Mouse (Mus musculus): ENCODE data around the gene Tmem175.

Tmem175 gene

DNA sequence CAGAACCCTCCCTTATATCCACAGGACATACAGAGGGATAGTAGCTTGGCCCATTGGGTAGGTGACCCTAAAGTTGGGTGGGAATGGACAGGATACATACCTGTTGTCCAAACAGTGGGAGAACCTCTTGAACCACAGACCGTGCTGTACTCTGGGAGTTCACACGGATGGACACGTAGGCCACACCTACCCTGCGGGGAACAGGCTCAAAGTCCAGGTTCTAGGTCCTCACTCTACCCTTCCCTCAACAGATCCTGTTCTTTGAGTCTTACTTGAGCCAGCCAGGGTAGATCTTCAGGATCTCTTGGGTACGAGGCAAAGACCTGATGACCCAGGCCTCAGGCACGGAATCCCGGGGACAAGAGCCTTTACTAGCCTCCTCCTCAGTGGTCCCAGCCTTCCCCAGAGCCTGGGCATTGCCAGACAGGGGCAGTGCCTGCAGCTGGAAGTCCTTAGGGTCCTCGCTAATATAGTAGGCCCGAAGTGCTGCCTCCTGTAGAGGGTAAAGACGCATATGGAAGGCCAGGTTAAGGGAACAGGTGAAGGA lies 24.9 kb downstream of the Tmem175 start:
- DNase-seq (ENCODE audit: low spot score) = no peak

GRCm38 (mm10) chr5:108655381-108655780 lies 25.8 kb downstream of the Tmem175 start:
- no peak for DNase-seq (ENCODE audit: low spot score)

- DNase-seq (ENCODE audit: low spot score) = no peak
Measured at GRCm38 (mm10) chr5:108655891-108656650, 26.5 kb downstream of the Tmem175 start.

DNA sequence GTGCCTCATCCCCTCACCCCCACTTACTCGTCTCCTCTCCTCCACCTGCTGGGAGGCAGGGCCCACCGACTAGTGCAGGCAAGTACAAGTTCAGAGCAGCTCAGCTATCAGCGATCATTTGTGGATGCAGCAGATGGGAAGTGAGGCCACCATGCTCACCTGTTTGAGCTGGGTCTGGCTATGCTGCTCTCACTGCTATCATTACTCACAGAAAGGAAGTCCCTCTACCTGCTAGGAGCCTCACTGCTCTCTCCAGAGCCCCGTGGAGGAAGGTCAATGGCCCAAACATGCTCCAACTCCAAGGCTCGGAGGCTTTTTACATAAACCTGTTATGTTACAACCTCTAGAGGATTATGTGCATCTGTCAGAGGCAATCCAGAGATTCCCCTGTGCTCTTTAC lies 27.8 kb downstream of the Tmem175 start:
- no peak for DNase-seq (ENCODE audit: low spot score)

GRCm38 (mm10) chr5:108658611-108659010 lies 29.0 kb downstream of the Tmem175 start:
- no peak for DNase-seq (ENCODE audit: low spot score)

- no peak for DNase-seq (ENCODE audit: low spot score)
Measured at GRCm38 (mm10) chr5:108659698-108660631, 30.4 kb downstream of the Tmem175 start, which contains the start of gene Idua. Idua (plus strand) TSS chr5:108660331.

GRCm38 (mm10) chr5:108660632-108661268 lies 31.2 kb downstream of the Tmem175 start:
- DNase-seq (ENCODE audit: low spot score) = peak; percentile 85

- no peak for DNase-seq (ENCODE audit: low spot score)
Measured at GRCm38 (mm10) chr5:108662772-108663171, 33.2 kb downstream of the Tmem175 start.

DNA sequence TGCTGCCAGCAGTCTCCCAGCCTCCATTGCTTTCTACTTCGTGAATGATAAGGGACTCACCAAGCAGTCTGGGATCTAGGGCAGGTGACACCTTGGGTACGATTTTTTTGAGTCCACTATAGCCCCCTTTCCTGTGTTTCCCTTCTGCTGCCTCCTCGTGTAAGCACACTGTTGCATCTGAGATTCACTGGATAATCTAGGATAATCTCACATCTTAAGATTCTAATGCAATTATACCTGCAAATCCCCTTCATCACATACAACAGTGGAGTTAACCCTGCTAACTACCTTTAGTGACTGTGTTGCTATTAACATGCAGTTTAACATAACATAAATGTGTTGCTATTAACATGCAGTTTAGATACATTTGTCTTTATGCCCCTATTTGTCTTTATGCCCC lies 35.5 kb downstream of the Tmem175 start:
- DNase-seq (ENCODE audit: low spot score) = no peak

DNA sequence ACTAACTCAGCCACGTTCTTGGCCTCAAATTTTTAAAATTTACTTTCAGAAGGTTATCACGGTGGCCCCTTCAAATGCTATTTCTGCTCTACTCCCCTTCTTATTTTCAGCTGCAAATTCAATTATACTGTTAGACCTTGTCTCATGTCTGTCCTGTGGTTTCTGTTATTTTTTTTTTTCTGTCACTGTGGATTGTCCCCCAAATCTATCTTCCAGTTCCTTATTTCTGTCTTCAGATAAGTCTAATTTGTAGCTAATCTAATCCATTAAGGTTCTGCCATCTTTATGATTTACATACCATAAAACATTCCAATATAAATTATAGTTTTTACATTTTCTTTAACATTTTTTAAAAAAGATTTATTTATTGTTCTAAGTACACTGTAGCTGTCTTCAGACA lies 37.8 kb downstream of the Tmem175 start:
- no peak for DNase-seq (ENCODE audit: low spot score)

GRCm38 (mm10) chr5:108668387-108668932 lies 38.9 kb downstream of the Tmem175 start:
- no peak for DNase-seq (ENCODE audit: low spot score)

- peak; percentile 81 for DNase-seq (ENCODE audit: low spot score)
Measured at GRCm38 (mm10) chr5:108668977-108669936, 39.7 kb downstream of the Tmem175 start, which contains the start of gene Dgkq. Dgkq (minus strand) TSS chr5:108669672.

DNA sequence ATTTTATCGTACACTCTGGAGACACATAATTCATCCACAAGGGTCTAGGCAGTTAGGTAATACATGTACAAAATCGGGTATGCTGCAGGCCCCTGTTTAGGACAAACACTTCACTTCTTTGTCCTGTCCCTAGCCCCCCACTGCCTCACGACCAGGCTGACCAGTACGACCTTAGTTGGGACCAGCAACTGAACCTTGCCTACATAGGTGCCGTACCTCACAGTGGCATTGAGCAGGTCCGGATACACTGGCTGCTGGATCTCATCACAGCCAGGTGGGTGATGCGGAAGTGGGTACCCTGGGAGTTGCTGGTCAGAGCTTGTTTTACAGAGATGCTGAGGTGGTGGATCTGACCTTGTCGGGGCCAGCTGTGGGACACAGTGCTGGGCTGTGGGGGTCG lies 40.4 kb downstream of the Tmem175 start:
- DNase-seq (ENCODE audit: low spot score) = no peak

DNA sequence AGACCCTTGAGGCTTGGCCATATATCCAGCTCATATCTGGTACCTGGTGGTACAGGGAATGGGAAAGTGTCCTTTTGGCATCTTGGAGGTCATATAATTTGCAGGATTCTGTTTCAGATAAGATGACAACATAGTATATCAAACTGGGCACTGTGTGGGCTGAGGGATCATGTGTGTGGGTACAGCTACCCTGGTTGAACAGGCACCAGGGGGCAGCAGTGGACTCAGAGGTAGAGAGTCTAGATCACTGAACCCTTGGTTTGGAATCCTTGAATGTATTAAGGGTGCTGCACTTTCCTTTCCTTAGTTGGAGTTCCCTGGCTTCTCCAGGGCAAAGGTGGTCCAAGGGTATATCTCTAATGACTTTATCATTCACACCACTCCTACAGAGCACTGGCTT lies 41.2 kb downstream of the Tmem175 start:
- DNase-seq (ENCODE audit: low spot score) = no peak

- DNase-seq (ENCODE audit: low spot score) = no peak
Measured at GRCm38 (mm10) chr5:108671757-108672156, 42.2 kb downstream of the Tmem175 start.

- DNase-seq (ENCODE audit: low spot score) = no peak
Measured at GRCm38 (mm10) chr5:108674624-108675023, 45.1 kb downstream of the Tmem175 start.

GRCm38 (mm10) chr5:108675251-108675816 lies 45.8 kb downstream of the Tmem175 start, which contains the start of gene Slc26a1:
Slc26a1 (minus strand) TSS chr5:108675569.
- no peak for DNase-seq (ENCODE audit: low spot score)

DNA sequence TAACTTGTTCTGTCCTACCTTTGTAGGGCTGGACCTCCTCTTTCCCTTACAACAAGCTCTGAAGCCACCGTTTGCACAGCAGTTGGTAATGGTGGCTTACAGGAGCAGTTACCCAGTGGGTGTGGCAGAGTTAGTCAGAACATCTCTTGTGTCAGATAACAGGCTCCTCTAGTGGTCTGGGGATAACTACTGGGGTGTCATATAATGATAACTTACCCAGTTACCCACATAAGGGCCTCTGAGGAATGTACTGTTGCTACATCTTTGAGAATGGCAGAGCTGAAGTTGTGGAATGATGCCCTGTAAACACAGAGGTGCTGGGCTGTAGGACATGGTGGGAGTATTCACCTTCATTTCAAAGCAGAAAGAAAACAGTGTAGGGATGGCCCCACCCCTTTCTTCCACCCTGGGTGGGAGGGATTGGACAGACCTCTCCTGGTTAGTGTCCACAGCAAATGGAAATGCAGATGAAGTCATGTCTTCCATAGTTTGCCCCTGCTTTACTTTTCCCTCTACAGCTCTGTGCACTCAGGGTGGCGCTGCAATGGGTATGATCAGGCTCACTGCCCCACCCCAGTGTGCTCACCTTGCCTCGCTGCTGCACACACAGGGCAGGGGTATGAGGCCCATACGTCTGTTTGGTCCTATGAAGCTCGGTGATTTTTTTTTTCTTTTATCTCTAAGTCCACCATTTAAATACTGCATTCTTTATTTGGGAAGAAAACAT lies 47.4 kb downstream of the Tmem175 start:
- DNase-seq (ENCODE audit: low spot score) = no peak

DNA sequence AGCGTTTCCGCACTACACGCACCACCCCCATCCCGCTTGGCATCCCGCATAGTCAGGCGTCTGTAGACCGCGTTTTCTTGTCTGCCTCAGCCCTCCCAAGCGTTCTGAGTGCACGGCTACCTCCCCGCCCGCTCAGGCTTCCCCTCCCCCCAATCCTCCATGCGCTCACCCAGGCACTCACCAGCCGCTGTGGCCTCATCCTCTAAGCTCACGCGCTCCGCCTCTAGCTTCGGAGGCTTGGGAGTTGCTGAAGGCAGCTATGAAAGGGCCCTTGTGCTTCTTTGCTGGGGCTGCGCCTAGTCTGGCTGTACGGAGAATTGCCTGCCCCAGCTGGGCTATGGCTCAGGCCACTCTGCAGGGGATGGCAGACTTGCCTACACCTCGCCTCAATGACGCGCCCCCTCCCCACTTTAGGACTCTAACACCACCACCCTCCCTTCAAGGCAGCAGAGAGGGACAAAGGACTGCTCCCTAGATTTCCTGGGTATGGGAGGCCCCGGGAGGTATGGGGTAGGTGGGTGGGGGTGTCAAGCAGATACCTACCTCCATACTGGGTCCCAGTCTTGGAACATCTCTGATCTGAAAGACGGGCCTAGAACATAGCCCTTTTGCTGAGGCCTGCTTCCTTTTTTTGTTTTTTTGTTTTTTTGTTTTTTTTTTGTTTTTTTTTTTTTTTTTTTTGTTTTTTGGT lies 48.2 kb downstream of the Tmem175 start:
- no peak for DNase-seq (ENCODE audit: low spot score)
